Mouse (Mus musculus) heart, postnatal 0 days (tissue): Measurements from ENCODE around the gene Tex2. TPM values are rescaled to one million over a fixed set of nuclear protein-coding genes. Genes with fewer than 3 reads are reported as not detected.
A peak's percentile ranks its signal among the peaks of the same experiment; 100 is the strongest.

ENCODE experiments used
- ATAC-seq: fragments of 200-750 bp; cut with Nextera tagmentation; 2 replicates; pipeline ENCODE4 v1.8.0; 2017; ENCODE audit warnings: low read depth, moderate number of reproducible peaks, moderate library complexity; ENCODE audit not compliant: insufficient read depth
- DNase-seq: peaks from one replicate; pipeline ENCODE4 v3.0.0-alpha.2; 2016; ENCODE audit warnings: low spot score
- H3K27ac ChIP-seq: fragments of 300-500 bp; sonication (generic); 2 replicates; pipeline ENCODE4 v1.5.1; 2014; ENCODE audit warnings: low read depth, mild to moderate bottlenecking
- H3K27me3 ChIP-seq: fragments of 300-500 bp; sonication (generic); 2 replicates; pipeline ENCODE4 v1.6.1; 2014; ENCODE audit warnings: low read length, mixed read lengths; ENCODE audit not compliant: control insufficient read depth, insufficient read depth
- H3K36me3 ChIP-seq: fragments of 300-500 bp; sonication (generic); replicated peaks from 2 replicates; pipeline ENCODE4 v1.6.1; 2014; ENCODE audit warnings: low read length, mixed read lengths; ENCODE audit not compliant: control insufficient read depth, insufficient read depth
- H3K4me1 ChIP-seq: fragments of 300-500 bp; sonication (generic); 2 replicates; pipeline ENCODE4 v1.6.1; 2014; ENCODE audit warnings: antibody characterized with exemption; ENCODE audit not compliant: control insufficient read depth, insufficient read depth
- H3K4me2 ChIP-seq: fragments of 300-500 bp; sonication (generic); 2 replicates; pipeline ENCODE4 v1.6.1; 2014; ENCODE audit warnings: low read depth, mild to moderate bottlenecking, low read length, moderate library complexity
- H3K4me3 ChIP-seq: fragments of 300-500 bp; sonication (generic); 2 replicates; pipeline ENCODE4 v1.5.1; 2014; ENCODE audit warnings: low read depth, low read length
- H3K9ac ChIP-seq: fragments of 300-500 bp; sonication (generic); replicated peaks from 2 replicates; pipeline ENCODE4 v1.6.1; 2014; ENCODE audit warnings: low read depth, low read length, mixed read lengths
- H3K9me3 ChIP-seq: fragments of 300-500 bp; sonication (generic); replicated peaks from 2 replicates; pipeline ENCODE4 v1.6.1; 2016; ENCODE audit warnings: low read length; ENCODE audit not compliant: control insufficient read depth
- CTCF ChIP-seq: IDR thresholded peaks from 2 replicates; pipeline ENCODE4 v1.5.1; 2016; ENCODE audit warnings: antibody characterized with exemption, control low read depth, low read depth
- EP300 ChIP-seq: IDR thresholded peaks from 2 replicates; pipeline ENCODE4 v1.6.1; 2016; ENCODE audit warnings: antibody characterized with exemption, low read depth
- WGBS: fragments of 180-500 bp; shearing (Covaris S2); extraction: QIAGEN DNeasy Blood & Tissue Kit; methylation state at CpG from one replicate; pipeline ENCODE4 v1.1.7; 2014; 5-methylcytosine and 5-hydroxymethylcytosine counted together
- polyA plus RNA-seq: library from polyadenylated mRNA; unstranded; fragments of >200 nt; fragmentation: Nextera tagmentation; extraction: Ambion mirVana; gene quantifications from 2 replicates; pipeline ENCODE4 v1.2.1, GENCODE M21; 2015
- total RNA-seq: library from RNA; depleted of rRNA; stranded (reverse); fragments of >200 nt; gene quantifications from 2 replicates; pipeline ENCODE4 v1.2.3, GENCODE M21; 2014; ENCODE audit warnings: low replicate concordance

Tex2 gene
- total and polyA plus RNA-seq, 2 experiments from 2014 or later, result 14.0 to 37.4 TPM

GRCm38 (mm10) chr11:106502631-106503424 lies 110.4 kb downstream of the Tex2 start:
- TF ChIP-seq CTCF (no peak), EP300 (no peak)
- no peak for DNase-seq
- WGBS, result 67% methylated on average over 13 of the region's 13 CpGs

GRCm38 (mm10) chr11:106502159-106502505 lies 111.1 kb downstream of the Tex2 start:
- H3K9me3 ChIP-seq, result no peaks in the 10 kb centered on the region
- peaks cover 5% of the 10 kb centered on the region; the same call in 1 of the 2 replicates for H3K4me1 ChIP-seq
- H3K9ac ChIP-seq, result 0 out of 2 replicates have a peak overlapping the region, but pooled peaks have one; percentile 86
- ATAC-seq (no peak), DNase-seq (no peak)
- no peaks in the 10 kb centered on the region; the same call in 1 of the 2 replicates for H3K36me3 ChIP-seq
- no peak overlapping the region for H3K4me2 ChIP-seq
- H3K27ac ChIP-seq, result peak overlapping the region; percentile 97
- H3K4me3 ChIP-seq, result no peak overlapping the region
- TF ChIP-seq CTCF, result no peak
- no peak for TF ChIP-seq EP300
- H3K27me3 ChIP-seq, result no peaks in the 10 kb centered on the region

More at GRCm38 (mm10) chr11:106502631-106503424, 110.4 kb downstream of the Tex2 start:
- Histone ChIP-seq H3K4me1 (peaks cover 5% of the 10 kb centered on the region; the same call in 1 of the 2 replicates), H3K9me3 (no peaks in the 10 kb centered on the region), H3K36me3 (no peaks in the 10 kb centered on the region; the same call in 1 of the 2 replicates), H3K27me3 (no peaks in the 10 kb centered on the region), H3K27ac (no peak overlapping the region), H3K9ac (no peak overlapping the region), H3K4me3 (no peak overlapping the region), H3K4me2 (no peak overlapping the region)
- ATAC-seq, result no peak

- peak overlapping the region; percentile 97 for H3K27ac ChIP-seq
- peak overlapping the region; percentile 86 for H3K9ac ChIP-seq
- TF ChIP-seq EP300, result no peak; the same call in 1 of the 2 replicates
- DNase-seq (peak; percentile 83), ATAC-seq (peak; percentile 77)
- peak overlapping the region; percentile 77 for H3K4me2 ChIP-seq
- no peaks in the 10 kb centered on the region for H3K27me3 ChIP-seq
- H3K4me3 ChIP-seq, result peak overlapping the region; percentile 71
- no peaks in the 10 kb centered on the region for H3K9me3 ChIP-seq
- H3K36me3 ChIP-seq, result no peaks in the 10 kb centered on the region; the same call in 1 of the 2 replicates
- H3K4me1 ChIP-seq, result peaks cover 5% of the 10 kb centered on the region; the same call in 1 of the 2 replicates
- WGBS, result 4% methylated on average over 22 of the region's 22 CpGs
Measured at GRCm38 (mm10) chr11:106501308-106502158, 111.7 kb downstream of the Tex2 start.

- peak overlapping the region; percentile 77 for H3K4me2 ChIP-seq
- peak; percentile 98 for ATAC-seq
- no peaks in the 10 kb centered on the region for H3K27me3 ChIP-seq
- peak; percentile 99 for DNase-seq
- TF ChIP-seq CTCF (no peak), EP300 (0 out of 2 replicates have a peak, but pooled peaks have one; percentile 22)
- peak overlapping the region; percentile 97 for H3K27ac ChIP-seq
- H3K4me1 ChIP-seq, result peaks cover 5% of the 10 kb centered on the region; the same call in 1 of the 2 replicates
- H3K36me3 ChIP-seq, result no peaks in the 10 kb centered on the region
- H3K9me3 ChIP-seq, result no peaks in the 10 kb centered on the region
- H3K4me3 ChIP-seq, result peak overlapping the region; percentile 71
- under 1% methylated on average over 51 of the region's 55 CpGs for WGBS
- H3K9ac ChIP-seq, result peak overlapping the region; percentile 86
Measured at GRCm38 (mm10) chr11:106500393-106501307, 112.6 kb downstream of the Tex2 start.
